Mouse (Mus musculus): ENCODE measurements around the gene Gm27021. TPM values are rescaled to one million over a fixed set of nuclear protein-coding genes. Genes with fewer than 3 reads are reported as not detected.
A peak's percentile ranks its signal among the peaks of the same experiment; 100 is the strongest.

The Gm27021 gene
- total RNA-seq, 4 experiments from 2014 or later = 0.62 to 1.2 TPM; not detected in 2

DNA sequence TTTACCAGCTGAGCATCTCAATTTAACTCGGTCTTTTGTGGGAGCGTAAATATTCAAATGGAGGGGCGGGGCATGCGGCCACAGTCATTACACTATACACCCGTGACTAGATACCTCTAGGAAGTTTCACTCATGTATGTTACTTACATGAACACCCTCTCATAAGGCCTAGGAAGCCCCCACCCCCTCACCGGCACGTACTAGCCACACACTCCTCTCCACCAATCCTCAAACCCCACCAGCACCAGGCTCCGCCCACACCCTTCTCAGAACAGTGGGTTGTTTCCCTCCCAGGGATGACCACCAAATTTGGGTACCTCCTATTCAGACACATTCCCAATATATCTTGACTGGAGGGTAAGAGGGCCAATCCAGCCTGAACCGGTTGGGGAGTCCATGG lies 60.4 kb downstream of the Gm27021 start:
- no peak for DNase-seq (ENCODE audit: low spot score in 2 of 2)

DNA sequence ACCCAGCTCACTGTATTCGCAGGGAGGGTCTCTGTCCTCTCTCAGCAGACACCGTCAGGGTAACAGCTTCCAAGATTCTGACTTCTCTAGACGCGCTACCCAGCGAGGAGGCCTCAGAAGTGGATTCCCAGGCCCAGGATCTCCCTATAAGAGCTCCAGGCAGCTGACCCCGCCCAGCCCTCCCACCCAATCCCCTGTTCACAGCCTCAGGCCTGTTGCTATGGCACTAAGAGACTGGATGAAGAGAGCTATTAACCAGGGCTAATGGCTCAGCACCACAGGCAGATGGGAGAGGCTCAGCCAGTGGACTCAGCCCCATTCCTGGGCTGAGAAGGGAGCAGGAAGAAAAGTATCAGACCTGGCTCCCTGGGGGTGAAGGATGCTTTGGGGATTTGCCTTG lies 65.2 kb downstream of the Gm27021 start:
- DNase-seq (ENCODE audit: low spot score in 2 of 2) = no peak

DNA sequence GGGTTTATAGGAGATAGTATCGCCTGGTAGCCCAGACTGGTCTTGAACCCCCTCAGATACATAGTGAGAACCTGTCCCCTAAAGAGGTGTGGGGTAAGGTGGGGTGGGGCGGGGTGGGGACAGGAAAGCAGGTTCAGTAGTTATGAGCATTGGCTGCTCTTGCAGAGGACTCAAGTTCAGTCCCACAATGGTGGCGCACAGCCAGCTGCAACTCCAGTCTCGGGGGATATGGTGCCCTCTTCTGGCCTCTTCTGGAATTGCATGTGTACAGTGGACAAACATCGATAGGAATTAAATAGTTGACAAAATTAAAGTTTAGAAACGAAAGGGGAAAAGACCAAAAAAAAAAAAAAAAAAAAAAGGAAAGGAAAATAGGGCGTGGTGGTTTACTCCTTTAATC lies 68.4 kb downstream of the Gm27021 start:
- DNase-seq (ENCODE audit: low spot score in 2 of 2) = peak; percentile 43 to 78

DNA sequence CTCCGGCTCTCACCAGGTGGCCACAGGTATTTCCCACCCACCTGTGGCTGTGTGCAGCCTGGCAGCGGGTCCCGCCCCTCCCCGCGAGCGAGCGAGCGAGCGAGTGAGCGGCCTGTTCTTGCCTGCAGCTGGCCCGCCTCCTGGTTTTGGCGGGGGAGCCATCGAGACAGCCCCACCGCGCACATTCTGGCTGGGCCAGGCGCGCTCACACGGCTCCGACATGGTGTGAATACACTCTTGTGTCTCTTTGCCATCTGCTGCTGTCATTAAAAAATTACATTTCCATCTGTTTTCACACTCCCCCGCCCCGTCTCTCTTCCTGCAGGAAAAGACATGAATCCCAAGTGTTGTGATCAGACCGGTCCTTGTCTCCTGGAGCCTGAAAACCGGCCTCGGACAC lies 69.3 kb downstream of the Gm27021 start:
- peak; percentile 54 to 92 for DNase-seq (ENCODE audit: low spot score in 2 of 2)

DNA sequence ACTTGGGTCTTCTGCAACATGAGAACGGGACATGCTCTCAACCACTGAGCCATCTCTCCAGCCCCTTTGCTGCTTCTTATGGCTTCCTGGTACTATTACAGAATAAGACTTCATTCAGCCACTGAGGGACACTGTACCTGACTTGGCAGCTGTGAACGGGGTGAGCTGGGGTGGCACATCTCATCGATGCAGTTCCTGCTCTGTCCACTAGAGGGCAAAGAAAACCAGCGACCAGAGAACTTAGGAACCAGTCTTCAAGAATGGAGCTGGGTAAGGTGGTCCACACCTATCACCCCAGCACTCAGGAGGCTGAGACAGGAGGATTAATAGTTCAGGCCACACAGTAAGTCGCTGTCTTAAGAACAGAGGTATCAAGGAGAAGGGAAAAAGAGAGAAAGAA lies 71.9 kb downstream of the Gm27021 start:
- no peak for DNase-seq (ENCODE audit: low spot score in 2 of 2)

DNA sequence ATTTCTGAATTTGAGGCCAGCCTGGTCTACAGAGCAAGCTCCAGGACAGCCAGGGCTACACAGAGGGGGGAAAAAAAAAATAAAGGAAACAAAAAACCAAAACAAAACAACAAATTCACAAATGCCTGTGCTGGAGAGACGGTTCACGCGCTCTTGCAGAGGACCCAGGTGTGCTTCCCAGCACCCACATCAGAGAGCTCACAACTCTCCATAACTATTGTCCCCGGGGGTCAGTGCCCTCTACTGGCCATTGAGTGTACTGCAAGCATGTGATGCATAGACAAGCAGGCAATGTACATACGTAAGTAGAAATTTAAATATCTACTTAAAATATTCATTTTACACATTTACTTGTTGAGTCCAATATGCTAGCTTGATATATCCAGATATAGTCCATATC lies 73.3 kb downstream of the Gm27021 start:
- no peak for DNase-seq (ENCODE audit: low spot score in 2 of 2)

DNA sequence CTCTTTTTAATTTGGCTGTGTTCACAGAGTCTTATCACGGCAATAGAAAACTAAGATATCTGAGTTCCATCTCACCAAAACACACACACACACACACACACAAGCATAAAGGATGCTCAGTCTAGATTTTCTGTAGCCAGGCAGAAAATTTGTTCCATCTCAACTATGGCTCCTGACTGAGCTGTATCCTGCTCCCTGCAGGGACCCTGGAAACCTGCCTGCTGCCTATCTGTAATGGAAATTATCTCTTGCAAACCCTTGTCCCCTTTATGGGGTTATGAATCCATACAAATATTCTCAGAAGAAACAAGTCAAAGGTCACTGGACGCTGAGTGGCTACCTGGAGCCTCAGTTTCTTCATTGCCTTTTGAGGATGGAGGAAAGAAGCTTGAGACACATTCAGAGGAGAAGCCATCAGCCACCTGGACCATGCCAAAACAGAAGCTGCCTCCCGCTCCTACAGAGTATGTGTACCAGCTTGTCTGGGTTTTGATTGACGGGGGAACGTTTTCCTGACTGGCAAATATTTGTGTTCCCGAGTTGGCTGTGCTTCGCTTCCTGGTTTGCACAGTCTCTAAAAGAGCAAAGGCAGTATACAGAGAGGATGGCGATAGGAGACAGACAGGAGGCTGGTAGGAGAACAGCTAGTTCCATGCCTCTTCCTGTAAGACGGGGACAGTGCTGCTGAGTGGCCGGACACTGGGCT lies 76.1 kb downstream of the Gm27021 start:
- DNase-seq (ENCODE audit: low spot score in 2 of 2) = no peak

DNA sequence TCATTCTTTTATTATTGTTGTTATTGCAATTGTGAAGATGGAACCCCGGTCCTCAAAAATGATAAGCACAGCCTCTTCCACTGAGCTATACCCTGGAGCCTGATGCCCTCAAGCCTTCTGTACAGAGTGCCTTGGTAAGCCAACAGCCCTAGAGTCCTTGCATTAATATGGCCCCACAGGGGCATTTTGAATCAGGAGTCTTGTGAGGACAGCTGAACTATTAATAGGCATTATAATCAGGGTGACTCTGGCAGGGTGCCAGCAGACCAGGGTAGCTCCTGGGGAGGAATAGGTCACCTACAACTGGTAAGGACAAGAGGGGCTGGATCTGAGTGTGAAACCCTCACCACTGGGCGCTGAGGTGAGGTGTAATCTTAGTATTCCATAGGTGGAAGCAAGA lies 78.0 kb downstream of the Gm27021 start:
- DNase-seq (ENCODE audit: low spot score in 2 of 2) = no peak

DNA sequence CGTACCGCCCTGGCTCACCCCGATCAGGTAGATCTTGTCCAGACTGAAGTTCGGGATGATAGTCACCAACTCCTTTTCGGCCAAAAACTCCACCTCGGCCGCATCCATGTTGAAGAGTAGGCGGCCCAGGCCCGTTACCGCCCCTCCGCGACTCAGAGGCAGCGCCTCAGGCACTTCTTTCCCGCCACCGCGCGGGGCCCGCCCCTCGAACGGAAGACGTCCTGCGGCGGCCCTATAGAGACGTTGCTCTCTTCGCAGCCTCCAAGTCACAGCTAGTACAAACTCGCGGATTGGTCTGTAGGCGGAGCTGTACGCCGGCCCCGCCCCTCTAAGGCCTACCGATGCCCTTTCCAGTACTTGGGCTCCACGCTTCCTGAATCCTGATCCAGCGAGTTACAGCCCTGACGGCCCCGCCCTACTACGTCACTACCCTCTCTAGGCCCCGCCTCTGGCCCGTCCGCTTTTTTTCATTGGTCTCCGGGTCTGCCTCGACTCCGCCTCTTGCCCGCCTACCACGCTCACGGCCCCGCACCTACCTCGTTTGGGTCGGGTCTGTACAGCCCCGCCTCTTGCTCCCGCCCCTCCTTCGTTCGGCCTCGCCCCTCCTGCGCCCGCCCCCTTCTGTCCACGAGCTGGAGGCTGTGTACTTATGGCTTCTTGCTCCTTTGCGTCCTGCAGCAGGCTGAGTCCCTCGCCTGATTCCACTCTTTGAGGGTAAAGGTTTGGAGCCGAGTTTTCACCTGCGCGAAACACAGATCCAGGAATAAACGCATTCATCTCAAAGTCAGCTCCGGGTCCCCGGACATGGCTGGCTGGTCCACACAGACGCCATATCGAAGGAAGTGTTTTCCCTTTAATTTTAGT lies 78.7 kb downstream of the Gm27021 start, which contains the start of gene Gins2:
Gene Gins2 (minus strand): TSS at position 397 of the 864 bp plus-strand sequence.
- DNase-seq (ENCODE audit: low spot score in 2 of 2) = peak; percentile 97 to 99

DNA sequence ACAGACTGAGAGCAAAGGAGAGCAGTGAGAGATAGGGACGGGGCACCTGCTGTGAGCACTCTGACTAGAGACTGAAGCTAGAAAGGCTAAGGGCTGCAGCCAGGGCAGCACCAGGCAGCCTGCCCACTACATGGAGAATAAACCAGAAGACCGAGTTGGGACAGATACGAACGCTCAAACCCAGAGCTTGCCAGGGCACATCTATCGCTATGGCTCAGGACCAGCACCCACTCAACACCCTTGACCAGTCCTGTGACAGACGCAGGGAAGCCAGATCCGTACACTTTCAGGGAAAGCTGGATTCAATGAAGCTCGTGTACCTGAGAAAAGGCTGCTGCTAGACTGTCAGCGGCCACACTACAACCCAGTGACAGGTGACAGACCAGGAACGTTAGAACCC lies 82.4 kb downstream of the Gm27021 start:
- no peak for DNase-seq (ENCODE audit: low spot score in 2 of 2)

DNA sequence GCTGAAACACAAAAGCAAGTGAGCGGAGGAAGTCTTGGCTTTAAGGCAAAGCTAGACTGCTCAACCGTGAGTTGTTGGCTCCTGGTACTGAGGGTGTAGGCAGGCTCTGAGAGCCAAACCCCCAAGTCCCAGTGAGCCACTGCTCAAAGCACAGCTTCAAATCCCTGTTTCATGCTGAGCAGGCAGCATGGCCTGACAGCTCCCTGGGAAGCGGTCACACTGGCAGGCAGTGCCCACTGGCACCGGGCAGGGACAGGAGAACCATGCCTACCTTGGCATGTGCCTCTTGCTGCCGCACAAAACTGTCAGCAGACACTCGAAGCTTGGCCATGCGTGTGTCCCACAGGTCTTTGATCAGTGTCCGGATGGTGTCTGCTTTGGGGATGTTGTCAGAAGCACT lies 86.1 kb downstream of the Gm27021 start:
- no peak for DNase-seq (ENCODE audit: low spot score in 2 of 2)

DNA sequence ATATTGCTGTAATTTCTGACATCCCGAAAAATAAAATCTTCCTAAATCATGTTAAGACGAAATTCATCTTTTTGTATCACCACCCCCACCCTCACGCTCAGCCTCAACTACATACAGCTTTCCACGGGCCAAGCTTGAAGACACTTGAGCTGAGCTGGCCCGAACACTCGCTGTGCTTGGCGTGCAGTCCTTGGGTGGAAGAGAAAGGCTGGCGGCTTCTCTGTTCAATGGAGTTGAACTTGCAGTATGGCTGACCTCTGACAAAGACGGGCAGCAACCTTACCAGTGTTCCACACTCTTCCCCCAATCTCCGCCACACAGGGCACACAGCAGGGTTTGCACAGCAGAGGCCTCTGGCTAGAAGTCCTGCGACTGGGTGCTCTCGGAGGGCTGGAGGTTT lies 86.5 kb downstream of the Gm27021 start:
- DNase-seq (ENCODE audit: low spot score in 2 of 2) = no peak

DNA sequence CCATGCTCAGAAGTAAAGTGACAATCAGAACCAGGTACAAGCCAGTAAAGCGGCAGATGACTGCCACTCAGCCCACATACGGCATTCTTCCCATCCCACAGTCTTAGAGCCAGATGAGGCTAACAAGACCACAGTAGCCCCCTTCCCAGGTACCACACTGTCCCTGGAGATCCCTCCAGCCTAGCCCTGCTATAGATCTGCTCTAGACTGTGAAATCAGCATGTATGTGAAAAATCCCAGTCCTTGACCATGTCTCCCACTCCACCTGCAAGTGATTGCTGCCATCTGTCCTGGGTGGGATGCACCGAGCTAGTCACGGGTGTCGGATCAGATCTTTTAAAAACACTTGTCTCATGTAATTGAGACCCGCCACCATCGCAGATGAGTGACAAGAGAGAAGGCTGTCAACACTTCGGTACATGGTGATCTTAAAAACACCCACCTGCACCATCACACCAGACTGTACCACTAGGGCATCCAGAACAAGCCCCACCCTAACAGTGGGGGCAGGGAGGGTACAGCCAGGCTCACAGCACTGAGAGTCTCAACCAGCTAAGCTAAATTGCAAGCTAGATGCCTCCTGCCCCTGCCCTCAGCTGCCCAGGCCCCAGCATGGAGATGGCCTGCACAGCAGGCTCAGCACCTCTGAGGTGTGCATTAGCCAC lies 87.4 kb downstream of the Gm27021 start:
- no peak for DNase-seq (ENCODE audit: low spot score in 2 of 2)

DNA sequence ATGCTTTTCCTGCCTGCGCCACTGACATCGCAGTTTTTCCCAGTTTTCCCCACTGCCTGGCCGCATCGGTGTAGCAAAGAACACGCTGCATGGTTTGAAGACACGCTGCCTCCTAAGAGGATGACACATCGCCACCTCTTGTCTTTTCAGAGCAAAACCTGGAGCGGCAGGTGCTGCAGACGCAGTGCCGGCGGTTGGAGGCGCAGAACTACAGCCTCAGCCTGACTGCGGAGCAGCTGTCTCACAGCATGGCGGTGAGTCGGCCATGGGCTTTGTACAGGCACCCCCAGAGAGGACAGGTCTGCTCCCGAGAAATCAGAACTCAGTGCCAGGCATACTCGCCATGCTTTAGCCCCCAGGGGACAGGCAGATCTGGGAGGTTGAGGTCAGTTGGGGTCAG lies 90.1 kb downstream of the Gm27021 start:
- no peak for DNase-seq (ENCODE audit: low spot score in 2 of 2)

DNA sequence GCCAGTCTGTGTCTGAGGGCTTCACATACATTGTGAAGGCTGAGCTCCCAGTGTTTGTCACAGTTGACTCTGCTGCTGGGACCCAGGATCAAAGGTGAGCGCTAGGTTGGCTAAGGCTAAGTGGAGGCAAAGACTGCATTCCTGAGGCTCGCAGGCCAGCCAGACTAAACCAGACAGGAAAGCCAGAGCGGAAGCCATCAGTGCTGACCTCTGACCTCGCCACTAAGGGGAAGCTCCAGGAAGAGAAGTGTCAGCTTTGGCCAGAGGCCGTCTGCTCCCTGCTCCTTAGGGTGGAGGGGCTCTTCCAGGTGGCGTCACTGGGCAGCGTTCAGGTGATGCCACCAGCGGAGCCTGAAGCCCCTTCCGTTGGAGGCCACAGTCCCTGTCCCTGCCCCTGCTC lies 92.1 kb downstream of the Gm27021 start:
- DNase-seq (ENCODE audit: low spot score in 2 of 2) = no peak

DNA sequence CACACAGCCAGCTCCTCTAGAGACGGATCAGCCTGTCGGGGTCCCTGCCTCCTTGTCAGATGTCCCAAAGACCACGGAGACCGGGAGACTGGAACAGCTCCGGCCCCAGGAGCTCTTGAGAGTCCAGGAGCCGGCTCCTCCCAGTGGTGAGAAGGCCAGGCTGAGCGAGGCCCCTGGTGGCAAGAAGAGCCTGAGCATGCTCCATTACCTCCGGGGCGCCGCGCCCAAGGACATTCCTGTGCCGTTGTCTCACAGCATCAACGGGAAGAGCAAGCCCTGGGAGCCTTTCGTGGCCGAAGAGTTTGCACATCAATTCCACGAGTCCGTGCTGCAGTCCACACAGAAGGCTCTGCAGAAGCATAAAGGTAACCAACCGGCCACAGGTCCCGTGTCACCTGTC lies 92.9 kb downstream of the Gm27021 start:
- peak in 1 of 2 experiments; percentile 10 for DNase-seq (ENCODE audit: low spot score in 2 of 2)

DNA sequence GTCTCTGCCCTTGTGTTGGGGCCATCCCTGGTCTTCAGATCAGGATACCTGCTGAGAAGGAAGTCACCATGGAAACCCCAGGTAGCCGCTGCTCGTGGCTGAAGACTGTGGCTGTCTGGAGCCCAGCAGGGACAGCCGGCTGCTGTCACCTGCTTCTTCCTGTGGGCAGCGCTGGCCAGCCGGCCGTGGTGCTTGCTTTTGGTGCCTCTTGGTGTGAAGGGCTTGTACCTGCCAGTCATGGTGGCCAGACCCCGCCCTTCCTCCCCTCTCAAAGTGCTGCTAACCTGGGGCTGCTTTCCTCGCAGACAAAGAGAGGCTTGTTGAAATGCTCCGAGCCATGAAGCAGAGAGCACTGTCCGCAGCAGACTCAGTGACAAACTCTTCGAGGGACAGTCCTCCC lies 94.0 kb downstream of the Gm27021 start:
- peak in 1 of 2 experiments; percentile 9 for DNase-seq (ENCODE audit: low spot score in 2 of 2)

DNA sequence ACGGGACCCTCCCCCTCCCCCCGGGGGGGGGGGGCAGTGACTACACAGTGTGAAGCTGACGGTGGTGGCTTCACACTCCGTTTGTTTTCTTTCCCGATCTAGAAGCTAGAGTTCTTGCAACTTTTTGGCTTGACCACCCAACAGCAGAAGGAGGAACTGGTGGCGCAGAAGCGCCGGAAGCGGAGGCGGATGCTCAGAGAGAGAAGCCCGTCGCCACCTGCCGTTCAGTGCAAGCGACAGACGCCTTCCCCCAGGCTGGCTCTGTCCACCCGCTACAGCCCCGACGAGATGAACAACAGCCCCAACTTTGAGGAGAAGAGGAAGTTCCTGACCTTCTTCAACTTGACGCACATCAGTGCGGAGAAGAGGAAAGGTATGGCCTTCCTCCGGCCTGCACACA lies 95.3 kb downstream of the Gm27021 start:
- DNase-seq (ENCODE audit: low spot score in 2 of 2) = peak in 1 of 2 experiments; percentile 68

DNA sequence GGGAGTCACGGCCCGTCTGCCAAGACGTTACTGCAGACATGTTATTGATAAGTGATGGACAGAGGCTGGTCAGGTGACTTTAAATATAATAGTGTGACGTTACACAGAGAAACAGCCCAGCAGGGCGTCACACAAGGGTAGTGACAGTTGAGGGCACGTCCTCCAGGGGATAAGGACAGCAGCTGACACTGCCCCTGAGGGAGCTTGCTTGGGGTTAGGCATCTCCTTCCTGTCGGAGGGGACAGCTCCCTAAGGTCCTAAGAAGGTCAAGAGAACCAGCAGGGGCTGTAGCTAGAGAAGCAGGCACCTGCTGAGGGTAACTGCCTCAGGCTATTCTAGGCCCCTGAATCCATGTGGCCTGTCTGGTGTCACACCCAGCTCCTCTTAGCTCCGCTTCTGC lies 96.3 kb downstream of the Gm27021 start:
- no peak for DNase-seq (ENCODE audit: low spot score in 2 of 2)

DNA sequence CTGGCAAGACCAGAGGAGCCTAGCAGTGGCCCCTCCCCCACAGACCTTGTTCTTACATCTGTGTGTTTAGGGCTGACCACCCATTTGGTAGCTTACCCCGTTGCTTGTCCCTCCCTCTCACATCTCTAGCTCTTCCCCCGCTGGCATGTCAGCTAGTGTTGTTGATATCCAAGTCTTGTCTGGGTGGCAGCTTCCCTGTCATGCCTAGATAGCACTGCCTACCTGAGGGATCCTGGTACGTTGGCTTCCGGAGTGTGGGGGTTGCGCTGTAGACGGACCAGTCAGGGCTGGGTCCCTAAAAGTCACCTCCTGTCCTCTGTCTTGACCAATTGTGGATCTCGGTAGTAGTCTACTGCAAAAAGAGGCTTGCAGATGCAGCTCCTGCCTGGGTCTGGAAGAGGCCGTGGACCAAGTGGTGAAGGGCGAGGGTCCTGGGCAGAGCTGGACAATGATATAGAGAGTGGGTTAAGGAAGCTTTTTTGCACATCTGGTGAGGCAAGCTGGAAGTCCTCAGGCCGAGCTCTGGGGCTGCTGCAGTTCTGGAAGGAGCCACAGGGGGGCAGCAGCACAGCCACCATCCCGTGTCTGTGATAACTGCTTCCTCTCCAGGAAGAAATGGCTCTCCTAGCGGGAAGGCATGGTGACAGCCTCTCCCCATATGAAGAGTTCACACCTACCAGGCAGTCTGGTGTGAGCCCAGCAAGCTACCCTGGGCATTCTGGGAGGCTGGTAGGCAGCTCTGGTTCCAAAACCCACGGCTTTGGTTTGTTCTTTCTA lies 97.8 kb downstream of the Gm27021 start:
- peak in 1 of 2 experiments; percentile 79 for DNase-seq (ENCODE audit: low spot score in 2 of 2)

DNA sequence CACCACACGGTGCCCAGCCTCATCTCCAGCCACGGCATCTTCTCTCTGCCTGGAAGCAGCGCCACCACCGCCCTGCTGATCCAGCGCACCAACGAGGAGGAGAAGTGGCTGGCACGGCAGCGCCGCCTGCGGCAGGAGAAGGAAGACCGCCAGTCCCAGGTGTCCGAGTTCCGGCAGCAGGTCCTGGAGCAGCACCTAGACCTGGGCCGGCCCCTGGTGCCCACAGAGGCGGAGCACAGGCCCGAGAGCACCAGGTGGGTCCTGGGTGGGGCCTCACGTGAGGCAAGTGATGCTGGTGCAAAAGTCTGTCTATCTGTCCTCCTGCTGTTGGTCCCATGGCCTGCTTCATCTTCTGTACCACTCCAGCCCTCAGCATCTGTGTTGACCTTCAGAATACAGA lies 98.8 kb downstream of the Gm27021 start:
- no peak for DNase-seq (ENCODE audit: low spot score in 2 of 2)
